Mouse (Mus musculus) bone marrow macrophage, adult 2 months (primary cell): Measurements from ENCODE around the gene Nphp3. TPM values are rescaled to one million over a fixed set of nuclear protein-coding genes. Genes with fewer than 3 reads are reported as not detected.
A peak's percentile ranks its signal among the peaks of the same experiment; 100 is the strongest.

Experiments used
- H3K27ac ChIP-seq: 2 replicates; pipeline ENCODE4 v1.5.1; 2012; ENCODE audit warnings: low read depth, low read length; ENCODE audit not compliant: insufficient read depth
- H3K4me1 ChIP-seq: 2 replicates; pipeline ENCODE4 v1.6.1; 2012; ENCODE audit warnings: low read length; ENCODE audit not compliant: control insufficient read depth, insufficient read depth
- H3K4me3 ChIP-seq: 2 replicates; pipeline ENCODE4 v1.5.1; 2012; ENCODE audit warnings: mild to moderate bottlenecking, low read length, moderate library complexity; ENCODE audit not compliant: insufficient read depth
- CTCF ChIP-seq: IDR thresholded peaks from 2 replicates; pipeline ENCODE4 v1.5.1; 2012; ENCODE audit warnings: low read depth, mild to moderate bottlenecking, low read length, moderate library complexity
- POLR2A ChIP-seq: IDR thresholded peaks from 2 replicates; pipeline ENCODE4 v1.6.1; 2012; ENCODE audit warnings: mild to moderate bottlenecking, low read depth, low read length, borderline replicate concordance
- polyA plus RNA-seq: library from polyadenylated mRNA; stranded (reverse); fragments of >200 nt; gene quantifications from 2 replicates; pipeline ENCODE4 v1.2.4, GENCODE M21; 2012; ENCODE audit not compliant: missing spikeins, insufficient read depth, insufficient read length

Gene Nphp3
- polyA plus RNA-seq: 2.6 and 2.9 TPM in 2 replicates

DNA sequence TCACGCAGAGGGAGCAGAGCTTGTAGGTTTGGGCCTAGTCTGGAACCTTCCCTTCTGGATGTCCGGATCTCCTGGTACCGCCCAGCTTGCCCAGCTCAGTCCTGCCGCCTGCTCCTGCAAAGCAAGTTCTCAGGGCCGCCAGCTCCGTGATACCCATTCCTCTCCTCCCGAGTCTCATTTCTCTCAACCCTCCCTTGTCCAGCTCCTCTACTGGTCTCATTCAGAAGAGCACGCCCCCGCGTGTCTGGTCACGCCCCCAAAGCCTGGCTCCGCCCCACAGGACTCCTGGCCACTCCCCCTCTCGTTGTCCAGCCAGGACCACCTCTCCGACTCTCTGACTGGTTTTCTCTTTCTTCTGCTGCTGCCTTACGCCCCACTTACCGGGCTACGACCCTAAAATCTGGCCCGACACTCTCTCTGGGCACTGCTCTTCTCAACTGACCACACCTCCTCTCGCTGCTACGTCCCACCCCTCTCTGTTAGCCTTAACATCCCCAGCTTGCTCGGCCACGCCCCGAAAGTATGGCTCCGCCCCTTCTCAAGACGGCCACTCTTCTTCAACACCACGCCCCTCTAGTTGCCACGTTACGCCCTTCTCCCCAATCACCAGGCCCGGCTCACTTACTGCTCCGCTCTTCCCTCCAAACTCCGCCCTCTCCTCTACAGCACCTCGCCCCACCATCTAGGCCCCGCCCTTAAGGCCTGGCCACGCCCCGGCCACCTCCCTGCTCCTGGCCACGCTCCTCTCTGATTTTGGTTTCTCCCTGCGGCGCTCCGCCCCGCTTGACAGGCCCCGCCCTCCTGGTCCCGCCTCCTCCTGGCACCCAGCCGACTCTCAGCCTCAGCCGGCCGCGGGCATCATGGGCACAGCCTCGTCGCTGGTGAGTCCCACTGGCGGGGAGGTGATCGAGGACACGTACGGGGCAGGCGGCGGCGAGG lies at the start of gene Nphp3:
TSS of gene Nphp3 (plus strand) at position 624 of the 939 bp plus-strand sequence.
- TF ChIP-seq POLR2A: no peak
- no peak for TF ChIP-seq CTCF
- H3K27ac ChIP-seq: peak within 1 kb of the TSS; percentile 63
- peak within 1 kb of the TSS; percentile 65 for H3K4me3 ChIP-seq
- peaks cover 3% of the 10 kb centered on the region; the same call in 1 of the 2 replicates for H3K4me1 ChIP-seq

DNA sequence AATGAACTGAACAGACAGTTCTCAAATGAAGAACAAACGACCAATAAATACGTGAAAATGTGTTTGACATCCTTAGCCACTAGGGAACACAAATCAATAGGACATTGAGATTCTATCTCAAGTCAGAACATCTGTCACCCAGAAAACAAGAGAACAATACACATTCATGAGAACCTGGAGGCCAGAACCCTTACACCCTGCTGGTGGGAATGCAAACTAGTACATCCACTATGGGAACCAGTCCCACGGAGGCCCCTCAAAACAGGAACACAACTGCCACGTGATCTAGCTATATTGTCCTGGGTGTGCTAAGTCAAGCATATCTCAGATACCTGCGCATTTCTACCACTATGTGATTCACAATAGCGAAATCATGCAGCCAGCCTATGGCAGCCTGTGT lies 43.6 kb upstream of the Nphp3 start:
- Histone ChIP-seq H3K4me1 (no peaks in the 10 kb centered on the region), H3K27ac (no peak overlapping the region), H3K4me3 (no peak overlapping the region)
- TF ChIP-seq CTCF (no peak), POLR2A (no peak)

DNA sequence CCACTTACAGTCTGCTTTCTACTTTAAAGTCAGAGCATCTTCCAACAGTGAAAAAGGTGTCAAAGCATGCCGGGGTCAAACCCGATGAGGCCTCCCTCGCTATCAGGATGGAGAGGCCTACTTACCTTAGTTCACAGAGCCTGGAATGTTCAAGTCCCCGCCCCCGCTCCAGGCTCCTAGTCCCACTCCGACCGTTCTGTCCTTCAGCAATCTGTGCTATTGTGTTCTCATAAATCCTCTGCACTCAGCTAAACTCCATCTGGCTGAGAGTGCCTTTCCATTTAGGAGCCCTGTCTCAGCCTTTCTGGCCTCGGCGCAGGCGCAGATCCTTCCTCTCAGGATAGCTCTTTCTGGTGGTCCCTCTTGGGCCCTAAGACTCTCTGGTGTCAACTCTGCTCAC lies 42.4 kb upstream of the Nphp3 start:
- Histone ChIP-seq H3K4me1 (no peaks in the 10 kb centered on the region), H3K27ac (no peak overlapping the region), H3K4me3 (no peak overlapping the region)
- TF ChIP-seq CTCF: no peak
- TF ChIP-seq POLR2A: no peak

DNA sequence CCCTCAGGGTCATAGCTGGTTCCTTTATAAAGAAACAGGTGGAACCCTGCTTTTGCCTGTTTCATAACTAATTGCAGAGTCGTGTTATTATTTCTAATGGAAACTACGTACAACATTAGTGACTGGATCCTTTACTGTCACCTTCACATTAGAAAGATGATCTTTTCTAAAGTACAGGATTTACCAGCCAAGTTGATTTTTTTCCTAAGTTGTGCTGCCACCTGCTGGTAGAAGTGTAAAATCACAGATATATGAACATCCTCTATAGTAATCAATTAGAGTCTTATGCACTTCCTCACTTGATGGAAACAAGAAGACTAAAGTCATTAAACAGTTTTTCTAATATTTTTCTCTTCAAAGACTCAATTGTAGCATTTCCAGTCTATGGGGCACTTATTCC lies 5.8 kb upstream of the Nphp3 start:
- TF ChIP-seq CTCF (no peak), POLR2A (no peak)
- H3K27ac ChIP-seq: no peak overlapping the region
- no peaks in the 10 kb centered on the region for H3K4me1 ChIP-seq
- H3K4me3 ChIP-seq: no peak overlapping the region

DNA sequence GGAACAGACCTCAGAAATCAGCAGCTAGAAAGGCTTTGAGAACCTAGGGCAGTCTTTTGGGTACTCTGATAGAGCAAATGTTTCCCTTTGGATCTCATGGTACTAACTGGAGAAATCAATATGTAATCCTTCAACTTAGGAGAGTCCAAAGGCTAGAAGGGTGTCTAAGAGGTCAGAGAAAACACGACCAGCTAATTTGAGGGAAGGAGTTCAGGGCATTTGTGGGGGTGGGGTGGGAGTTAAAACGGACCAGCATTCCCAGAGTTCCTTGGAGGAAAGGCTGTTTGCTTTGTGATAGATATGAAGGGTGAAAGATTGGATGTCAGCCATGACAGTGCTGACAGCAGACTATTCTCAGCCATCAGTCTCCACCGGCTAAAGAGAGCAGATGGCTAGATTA lies 1.7 kb upstream of the Nphp3 start:
- H3K4me3 ChIP-seq: no peak overlapping the region
- peaks cover 3% of the 10 kb centered on the region; the same call in 1 of the 2 replicates for H3K4me1 ChIP-seq
- H3K27ac ChIP-seq: no peak overlapping the region
- TF ChIP-seq CTCF (no peak), POLR2A (no peak)

DNA sequence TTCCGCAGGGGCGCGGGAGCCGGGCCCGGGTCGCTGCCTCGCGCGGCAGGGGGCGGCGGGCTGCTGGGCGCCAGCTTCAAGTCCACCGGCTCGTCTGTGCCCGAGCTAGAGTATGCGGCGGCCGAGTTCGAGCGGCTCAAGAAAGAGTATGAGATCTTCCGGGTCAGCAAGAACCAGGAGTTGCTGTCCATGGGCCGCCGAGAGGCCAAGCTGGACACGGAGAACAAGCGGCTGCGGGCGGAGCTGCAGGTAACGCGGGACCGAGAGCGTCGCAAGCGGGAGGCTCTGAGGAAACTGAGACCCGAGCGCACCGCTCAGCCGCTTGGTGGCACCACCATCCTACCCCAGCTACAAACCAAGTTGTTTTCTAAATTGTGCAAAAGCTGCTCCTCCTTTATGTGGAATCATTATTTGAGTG lies 578 bp downstream of the Nphp3 start:
- H3K27ac ChIP-seq: peak overlapping the region; percentile 9; the same call in 1 of the 2 replicates

DNA sequence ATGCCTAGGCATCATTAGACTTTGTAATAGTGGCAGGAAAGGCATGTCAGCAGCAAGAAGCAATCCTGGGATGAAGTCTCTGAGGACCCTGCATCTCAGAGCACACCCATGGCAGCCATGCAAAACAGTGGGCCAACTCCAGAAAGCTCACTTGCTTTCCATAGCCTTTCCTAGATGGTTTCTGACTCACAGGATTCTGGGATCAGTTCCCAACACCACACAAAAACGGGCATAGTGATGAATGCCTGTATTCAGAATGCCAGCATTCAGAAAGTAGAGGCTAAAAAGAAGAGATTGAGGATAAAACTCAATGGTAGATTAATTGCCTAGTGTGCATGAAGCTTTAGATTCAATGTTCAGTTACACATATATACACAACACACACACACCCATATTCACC lies 12.2 kb downstream of the Nphp3 start:
- H3K27ac ChIP-seq: no peak overlapping the region
- H3K4me3 ChIP-seq: no peak overlapping the region
- TF ChIP-seq CTCF (no peak), POLR2A (no peak)
- H3K4me1 ChIP-seq: no peaks in the 10 kb centered on the region

More for the DNA sequence above, 578 bp downstream of the Nphp3 start:
- Histone ChIP-seq H3K4me1 (peaks cover 3% of the 10 kb centered on the region; the same call in 1 of the 2 replicates), H3K4me3 (peak overlapping the region; percentile 65)
- TF ChIP-seq CTCF: peak; percentile 47
- TF ChIP-seq POLR2A: no peak

DNA sequence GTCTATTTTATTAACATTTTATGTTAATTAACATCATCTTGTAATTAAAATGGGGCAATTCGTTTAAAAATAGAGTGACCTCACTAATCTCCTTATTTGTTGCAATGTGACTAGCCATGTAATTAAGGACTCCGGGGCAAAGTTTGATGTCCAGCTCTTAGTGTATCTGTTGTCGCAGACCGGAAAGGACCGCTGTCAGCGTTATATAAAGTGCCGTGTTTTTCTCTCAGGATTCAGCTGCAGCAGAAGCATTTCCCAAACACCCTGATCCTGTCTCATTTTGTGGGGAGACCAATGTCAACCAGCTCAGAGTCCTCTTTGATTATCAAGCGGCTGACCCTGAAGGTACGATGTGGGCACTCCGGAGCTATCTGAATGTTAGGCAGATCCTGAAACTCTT lies 18.7 kb downstream of the Nphp3 start:
- Histone ChIP-seq H3K4me1 (no peaks in the 10 kb centered on the region), H3K4me3 (no peak overlapping the region), H3K27ac (no peak overlapping the region)
- TF ChIP-seq POLR2A (no peak), CTCF (no peak)

DNA sequence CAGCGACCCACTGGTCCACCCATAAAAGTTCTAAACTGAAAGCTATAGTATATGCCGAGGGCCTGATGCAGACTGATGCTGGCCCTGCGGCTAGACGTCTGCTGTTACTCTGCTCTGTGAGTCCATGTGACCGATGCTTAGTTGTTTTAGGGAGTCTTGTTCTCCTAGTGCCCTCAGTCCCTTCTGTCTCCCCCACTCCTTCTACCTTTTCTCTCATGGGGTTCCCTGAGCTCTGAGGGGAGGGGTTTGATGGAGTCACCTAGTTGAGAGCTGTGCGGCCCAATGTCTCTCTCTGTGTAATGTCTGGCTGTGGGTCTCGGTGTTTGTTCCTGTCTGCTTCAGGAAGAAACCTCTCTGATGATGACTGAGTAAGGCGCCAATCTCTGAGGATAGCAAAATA lies 24.8 kb downstream of the Nphp3 start:
- TF ChIP-seq CTCF: no peak
- TF ChIP-seq POLR2A: no peak
- no peak overlapping the region for H3K27ac ChIP-seq
- H3K4me3 ChIP-seq: no peak overlapping the region
- H3K4me1 ChIP-seq: no peaks in the 10 kb centered on the region

DNA sequence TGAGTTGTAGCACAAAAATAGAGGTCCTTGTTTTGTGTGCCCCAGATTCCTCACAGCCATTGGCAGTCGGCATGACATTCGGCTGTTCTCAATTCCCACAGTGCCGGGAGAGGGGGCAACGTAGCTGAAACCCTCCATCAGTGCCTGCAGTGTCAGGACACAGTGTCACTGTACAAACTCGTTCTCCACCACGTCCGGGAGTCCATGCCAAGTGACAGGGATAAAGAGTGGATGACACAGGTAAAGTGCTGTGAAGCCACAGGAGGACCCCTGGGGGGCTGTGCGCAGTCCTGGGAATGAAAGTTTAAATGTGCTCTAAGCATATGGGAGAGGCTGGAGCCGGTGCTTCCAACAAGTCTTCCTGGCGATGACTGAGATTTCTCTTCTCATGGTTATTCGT lies 27.5 kb downstream of the Nphp3 start:
- H3K4me1 ChIP-seq: no peaks in the 10 kb centered on the region
- TF ChIP-seq POLR2A: no peak
- no peak for TF ChIP-seq CTCF
- H3K4me3 ChIP-seq: no peak overlapping the region

More for the DNA sequence above, 27.5 kb downstream of the Nphp3 start:
- H3K27ac ChIP-seq: no peak overlapping the region
